Mouse (Mus musculus) myocyte (in vitro differentiated cells): ENCODE results near the gene Ica1. TPM values are rescaled to one million over a fixed set of nuclear protein-coding genes. Genes with fewer than 3 reads are reported as not detected.

ENCODE experiments used
- H3K27me3 ChIP-seq: one replicate; pipeline ENCODE4 v1.6.1; 2011; ENCODE audit not compliant: control insufficient read depth, insufficient read depth, insufficient read length
- H3K36me3 ChIP-seq: one replicate; pipeline ENCODE4 v1.6.1; 2011; ENCODE audit not compliant: control insufficient read depth, insufficient read depth
- H3K4me2 ChIP-seq: one replicate; pipeline ENCODE4 v1.6.1; 2011; ENCODE audit warnings: low read depth, control low read depth
- H3K4me3 ChIP-seq: one replicate; pipeline ENCODE4 v1.5.1; 2011; ENCODE audit warnings: mild to moderate bottlenecking, control low read depth, moderate library complexity
- H3K79me2 ChIP-seq: one replicate; pipeline ENCODE4 v1.6.1; 2011; ENCODE audit not compliant: control insufficient read depth, insufficient read depth
- H3ac ChIP-seq: one replicate; pipeline ENCODE4 v1.6.1; 2011; ENCODE audit not compliant: control insufficient read depth, insufficient read length
- CEBPB ChIP-seq: IDR thresholded peaks from 2 replicates; pipeline ENCODE4 v1.6.1; 2011; ENCODE audit warnings: mild to moderate bottlenecking, moderate library complexity; ENCODE audit not compliant: poor library complexity, insufficient read depth, severe bottlenecking
- E2F4 ChIP-seq: IDR thresholded peaks from one replicate; pipeline ENCODE4 v1.6.1; 2011; ENCODE audit warnings: mild to moderate bottlenecking, control low read depth, moderate library complexity; ENCODE audit not compliant: insufficient read depth
- MAX ChIP-seq: IDR thresholded peaks from one replicate; pipeline ENCODE4 v1.6.1; 2011; ENCODE audit warnings: low read depth, mild to moderate bottlenecking, control low read depth
- MYOD1 ChIP-seq, 3 experiments: IDR thresholded peaks; one replicate each; pipeline ENCODE4 v1.6.1; 2011; ENCODE audit warnings: control low read depth in 2 of 3, low read depth in 2 of 3, mild to moderate bottlenecking in 2 of 3, moderate library complexity in 1 of 3; ENCODE audit not compliant: insufficient read length in 2 of 3, control insufficient read depth in 1 of 3
- MYOG ChIP-seq, 3 experiments: IDR thresholded peaks; one replicate each; pipeline ENCODE4 v1.6.1; 2011; ENCODE audit warnings: control low read depth in 2 of 3, low read depth in 2 of 3, mild to moderate bottlenecking in 2 of 3; ENCODE audit not compliant: insufficient read length in 2 of 3, control insufficient read depth in 1 of 3, insufficient read depth in 1 of 3
- POLR2A ChIP-seq: IDR thresholded peaks from one replicate; pipeline ENCODE4 v1.6.1; 2011; ENCODE audit warnings: low read depth, mild to moderate bottlenecking, control low read depth, moderate library complexity; ENCODE audit not compliant: insufficient read length
- POLR2AphosphoS2 ChIP-seq: IDR thresholded peaks from one replicate; pipeline ENCODE4 v1.6.1; 2011; ENCODE audit warnings: low read depth, control low read depth; ENCODE audit not compliant: insufficient read length
- REST ChIP-seq: IDR thresholded peaks from one replicate; pipeline ENCODE4 v1.6.1; 2011; ENCODE audit warnings: mild to moderate bottlenecking, control low read depth, moderate library complexity; ENCODE audit not compliant: insufficient read depth, insufficient read length
- SRF ChIP-seq: IDR thresholded peaks from one replicate; pipeline ENCODE4 v1.6.1; 2011; ENCODE audit warnings: low read depth; ENCODE audit not compliant: control insufficient read depth, insufficient read length
- TCF12 ChIP-seq: IDR thresholded peaks from one replicate; pipeline ENCODE4 v1.6.1; 2011; ENCODE audit warnings: mild to moderate bottlenecking, control low read depth; ENCODE audit not compliant: poor library complexity, insufficient read depth, severe bottlenecking
- TCF3 ChIP-seq: IDR thresholded peaks from one replicate; pipeline ENCODE4 v1.6.1; 2011; ENCODE audit warnings: low read depth, control low read depth; ENCODE audit not compliant: insufficient read length
- USF1 ChIP-seq: IDR thresholded peaks from one replicate; pipeline ENCODE4 v1.6.1; 2011; ENCODE audit warnings: low read depth, mild to moderate bottlenecking, control low read depth, moderate library complexity
- polyA plus RNA-seq: library from polyadenylated mRNA; unstranded; fragments of >200 nt; fragmentation: generic; extraction: Trizol; gene quantifications from one replicate; pipeline ENCODE4 v1.2.1, GENCODE M21; 2012; ENCODE audit warnings: missing spikeins

The Ica1 gene
- polyA plus RNA-seq, 1 experiment: 6.0 TPM

GRCm38 (mm10) chr6:8638899-8639298 lies 139.4 kb downstream of the Ica1 start:
- no peaks in the 10 kb centered on the region for H3K27me3 ChIP-seq
- TF ChIP-seq CEBPB: no peak
- TF ChIP-seq MAX: no peak
- TF ChIP-seq TCF12: no peak
- no peak for TF ChIP-seq MYOD1 (IDR thresholded peaks at IDR 0.05; ENCODE audit: control insufficient read depth in 1 of 3, insufficient read length in 2 of 3, low read depth in 2 of 3)
- TF ChIP-seq POLR2AphosphoS2: no peak
- no peak for TF ChIP-seq TCF3
- TF ChIP-seq REST: no peak
- no peak for TF ChIP-seq MYOG (IDR thresholded peaks at IDR 0.05; ENCODE audit: control insufficient read depth in 1 of 3, insufficient read depth in 1 of 3, insufficient read length in 2 of 3, low read depth in 2 of 3)
- TF ChIP-seq USF1: no peak
- no peak for TF ChIP-seq POLR2A
- TF ChIP-seq SRF: no peak
- no peak for TF ChIP-seq E2F4
- no peak overlapping the region for H3K4me2 ChIP-seq
- no peaks in the 10 kb centered on the region for H3K36me3 ChIP-seq
- no peak overlapping the region for H3K4me3 ChIP-seq
- no peaks in the 10 kb centered on the region for H3K79me2 ChIP-seq
- H3ac ChIP-seq: no peak overlapping the region

GRCm38 (mm10) chr6:8638122-8638521 lies 140.2 kb downstream of the Ica1 start:
- H3K4me2 ChIP-seq: no peak overlapping the region
- H3K36me3 ChIP-seq: no peaks in the 10 kb centered on the region
- no peaks in the 10 kb centered on the region for H3K79me2 ChIP-seq
- H3K4me3 ChIP-seq: no peak overlapping the region
- no peak overlapping the region for H3ac ChIP-seq
- TF ChIP-seq E2F4: no peak
- no peak for TF ChIP-seq MYOD1 (IDR thresholded peaks at IDR 0.05; ENCODE audit: control insufficient read depth in 1 of 3, insufficient read length in 2 of 3, low read depth in 2 of 3)
- TF ChIP-seq CEBPB: no peak
- TF ChIP-seq POLR2A: no peak
- no peak for TF ChIP-seq MAX
- no peak for TF ChIP-seq TCF3
- TF ChIP-seq TCF12: no peak
- TF ChIP-seq MYOG (IDR thresholded peaks at IDR 0.05; ENCODE audit: control insufficient read depth in 1 of 3, insufficient read depth in 1 of 3, insufficient read length in 2 of 3, low read depth in 2 of 3): no peak
- TF ChIP-seq SRF: no peak
- TF ChIP-seq REST: no peak
- no peaks in the 10 kb centered on the region for H3K27me3 ChIP-seq

- no peak overlapping the region for H3ac ChIP-seq
- no peak overlapping the region for H3K4me2 ChIP-seq
- H3K27me3 ChIP-seq: no peaks in the 10 kb centered on the region
- TF ChIP-seq TCF12 (no peak), SRF (no peak), MYOG (IDR thresholded peaks at IDR 0.05; ENCODE audit: control insufficient read depth in 1 of 3, insufficient read depth in 1 of 3, insufficient read length in 2 of 3, low read depth in 2 of 3) (no peak), E2F4 (no peak), REST (no peak), CEBPB (no peak), MAX (no peak), USF1 (no peak), MYOD1 (IDR thresholded peaks at IDR 0.05; ENCODE audit: control insufficient read depth in 1 of 3, insufficient read length in 2 of 3, low read depth in 2 of 3) (no peak)
- H3K4me3 ChIP-seq: no peak overlapping the region
- H3K36me3 ChIP-seq: no peaks in the 10 kb centered on the region
- H3K79me2 ChIP-seq: no peaks in the 10 kb centered on the region
These were observed 145.6 kb downstream of the Ica1 start for GRCm38 (mm10) chr6:8632701-8633100.

GRCm38 (mm10) chr6:8631986-8632632 lies 146.2 kb downstream of the Ica1 start:
- no peak overlapping the region for H3K4me2 ChIP-seq
- no peak overlapping the region for H3K4me3 ChIP-seq
- no peak for TF ChIP-seq POLR2A
- TF ChIP-seq USF1: no peak
- TF ChIP-seq POLR2AphosphoS2: no peak
- no peaks in the 10 kb centered on the region for H3K27me3 ChIP-seq
- H3ac ChIP-seq: no peak overlapping the region
- no peaks in the 10 kb centered on the region for H3K79me2 ChIP-seq
- no peaks in the 10 kb centered on the region for H3K36me3 ChIP-seq

- Histone ChIP-seq H3K36me3 (no peaks in the 10 kb centered on the region), H3K79me2 (no peaks in the 10 kb centered on the region), H3ac (no peak overlapping the region), H3K27me3 (no peaks in the 10 kb centered on the region), H3K4me3 (no peak overlapping the region), H3K4me2 (no peak overlapping the region)
- no peak for TF ChIP-seq MAX
- no peak for TF ChIP-seq CEBPB
- no peak for TF ChIP-seq TCF3
- TF ChIP-seq TCF12: no peak
- no peak for TF ChIP-seq MYOG (IDR thresholded peaks at IDR 0.05; ENCODE audit: control insufficient read depth in 1 of 3, insufficient read depth in 1 of 3, insufficient read length in 2 of 3, low read depth in 2 of 3)
- no peak for TF ChIP-seq POLR2A
- no peak for TF ChIP-seq USF1
- TF ChIP-seq MYOD1 (IDR thresholded peaks at IDR 0.05; ENCODE audit: control insufficient read depth in 1 of 3, insufficient read length in 2 of 3, low read depth in 2 of 3): no peak
These were observed 146.9 kb downstream of the Ica1 start for GRCm38 (mm10) chr6:8631362-8631761.
